Comparison of ENCODE assay signal across 9 mouse cellular contexts in genomic region chr15:88555476-88555875, GRCm38 (mm10). TPM values are rescaled to one million over a fixed set of nuclear protein-coding genes. Genes with fewer than 3 reads are reported as not detected.
A peak's percentile ranks its signal among the peaks of the same experiment; 100 is the strongest.
DNase-seq lines count a peak whose midpoint lies in the region; ATAC-seq and TF ChIP-seq lines count a peak whose summit lies in the region.
"Had no signal": no experiment of that assay in that cellular context is flagged by ENCODE, and none has a peak within 500 bp of the region (broad histone marks: within the 10 kb centered on the region; RNA-seq: fewer than 3 reads in every experiment).

No protein-coding gene starts in this region.

- no peak for TF ChIP-seq POLR2A in CH12.LX (IDR thresholded peaks at IDR 0.05; ENCODE audit: low read depth, low read length)

- in situ Hi-C loops in CH12.LX (cut with MboI; ENCODE audit: low pct_ligation_motif_present, low pct_unique_long_range_greater_than_20kb, low sequenced_read_pairs): no loop called here

- no peak for TF ChIP-seq EP300 in CH12.LX (IDR thresholded peaks at IDR 0.05; ENCODE audit: low read length)

- 18% methylated on average over 8 of the region's 8 CpGs for WGBS in intestine, embryonic 14.5 days
- 15% methylated on average over 8 of the region's 8 CpGs for WGBS in intestine, embryonic 15.5 days
- WGBS in embryonic facial prominence, embryonic 10.5 days: 23% methylated on average over 8 of the region's 8 CpGs
- WGBS in lung, embryonic 14.5 days: 17% methylated on average over 8 of the region's 8 CpGs

- peak; percentile 64 for TF ChIP-seq RAD21 in CH12.LX (IDR thresholded peaks at IDR 0.05; ENCODE audit: low read depth, low read length)

- dilution Hi-C loops in CH12.LX (cut with MboI; ENCODE audit: extremely low pct_ligation_motif_present, extremely low pct_unique_long_range_greater_than_20kb, low sequenced_read_pairs): no loop called here

- H3K9me3 ChIP-seq in intestine, embryonic 14.5 days (ENCODE audit: control insufficient read depth, low read length): no peaks in the 10 kb centered on the region
- no peaks in the 10 kb centered on the region for H3K9me3 ChIP-seq in intestine, embryonic 15.5 days
- no peaks in the 10 kb centered on the region for H3K9me3 ChIP-seq in CH12.LX (replicated peaks; ENCODE audit: low read length)
- no peaks in the 10 kb centered on the region for H3K9me3 ChIP-seq in embryonic facial prominence, embryonic 10.5 days
- H3K9me3 ChIP-seq in lung, embryonic 14.5 days (ENCODE audit: low read depth, low read length): no peaks in the 10 kb centered on the region
- H3K9me3 ChIP-seq: embryonic facial prominence, embryonic 15.5 days; limb, embryonic 13.5 days had no signal

- H3K4me2 ChIP-seq in intestine, embryonic 14.5 days (ENCODE audit: low read length): no peak overlapping the region
- no peak overlapping the region for H3K4me2 ChIP-seq in intestine, embryonic 15.5 days (replicated peaks)
- no peak overlapping the region for H3K4me2 ChIP-seq in CH12.LX (ENCODE audit: insufficient read depth, low read depth, poor library complexity, severe bottlenecking)
- no peak overlapping the region for H3K4me2 ChIP-seq in lung, embryonic 14.5 days
- H3K4me2 ChIP-seq: limb, embryonic 13.5 days had no signal

- no peak overlapping the region for H3K27ac ChIP-seq in intestine, embryonic 14.5 days (ENCODE audit: low read depth)
- H3K27ac ChIP-seq in intestine, embryonic 15.5 days: no peak overlapping the region
- no peak overlapping the region for H3K27ac ChIP-seq in CH12.LX (ENCODE audit: insufficient read depth, low read depth)
- H3K27ac ChIP-seq in embryonic facial prominence, embryonic 10.5 days (replicated peaks): no peak overlapping the region
- H3K27ac ChIP-seq in lung, embryonic 14.5 days (ENCODE audit: low read depth): no peak overlapping the region
- H3K27ac ChIP-seq: embryonic facial prominence, embryonic 15.5 days; limb, embryonic 13.5 days had no signal

- no peaks in the 10 kb centered on the region for H3K27me3 ChIP-seq in intestine, embryonic 14.5 days (replicated peaks; ENCODE audit: control insufficient read depth, insufficient read depth, low read length)
- no peaks in the 10 kb centered on the region for H3K27me3 ChIP-seq in intestine, embryonic 15.5 days (replicated peaks)
- H3K27me3 ChIP-seq in CH12.LX (replicated peaks): peaks cover 37% of the 10 kb centered on the region
- no peaks in the 10 kb centered on the region for H3K27me3 ChIP-seq in embryonic facial prominence, embryonic 10.5 days (replicated peaks; ENCODE audit: low read depth, poor library complexity, severe bottlenecking)
- no peaks in the 10 kb centered on the region for H3K27me3 ChIP-seq in lung, embryonic 14.5 days (ENCODE audit: insufficient read depth, low read length)
- H3K27me3 ChIP-seq: embryonic facial prominence, embryonic 15.5 days had no signal

- TF ChIP-seq CTCF in CH12.LX (conservative IDR thresholded peaks at IDR 0.05 in 1 of 2, IDR thresholded peaks at IDR 0.05 in 1 of 2; ENCODE audit: low read depth in 2 of 2, low read length in 2 of 2): peak; percentile 59 to 78; a peak in 3 of 4 replicates
- peak; percentile 79 for TF ChIP-seq CTCF in lung, embryonic 14.5 days (IDR thresholded peaks at IDR 0.05; ENCODE audit: low read depth)

- no peak for ATAC-seq in intestine, embryonic 14.5 days (replicated peaks; ENCODE audit: low FRiP score, low TSS enrichment, low read depth)
- no peak for ATAC-seq in intestine, embryonic 15.5 days
- ATAC-seq in lung, embryonic 14.5 days (ENCODE audit: insufficient read depth): no peak

- no peaks in the 10 kb centered on the region for H3K36me3 ChIP-seq in intestine, embryonic 14.5 days (ENCODE audit: control insufficient read depth, insufficient read depth, low read length)
- no peaks in the 10 kb centered on the region for H3K36me3 ChIP-seq in intestine, embryonic 15.5 days
- no peaks in the 10 kb centered on the region for H3K36me3 ChIP-seq in CH12.LX (replicated peaks in 1 of 2; ENCODE audit: control insufficient read depth in 1 of 2, insufficient read depth in 1 of 2, low read length in 1 of 2)
- H3K36me3 ChIP-seq in embryonic facial prominence, embryonic 10.5 days (replicated peaks): no peaks in the 10 kb centered on the region
- no peaks in the 10 kb centered on the region for H3K36me3 ChIP-seq in lung, embryonic 14.5 days (ENCODE audit: insufficient read depth)
- H3K36me3 ChIP-seq: embryonic facial prominence, embryonic 15.5 days; limb, embryonic 13.5 days had no signal

- no peaks in the 10 kb centered on the region for H3K79me2 ChIP-seq in CH12.LX (replicated peaks; ENCODE audit: control insufficient read depth, extremely low read depth, insufficient read depth, poor library complexity, severe bottlenecking)

- H3K4me3 ChIP-seq in intestine, embryonic 14.5 days (ENCODE audit: low read depth, low read length): no peak overlapping the region
- H3K4me3 ChIP-seq in intestine, embryonic 15.5 days (replicated peaks): no peak overlapping the region
- H3K4me3 ChIP-seq in CH12.LX (replicated peaks in 1 of 3; ENCODE audit: low read depth in 2 of 3, low read length in 2 of 3, poor library complexity in 1 of 3): no peak overlapping the region
- no peak overlapping the region for H3K4me3 ChIP-seq in embryonic facial prominence, embryonic 10.5 days
- H3K4me3 ChIP-seq in lung, embryonic 14.5 days (ENCODE audit: low read depth, low read length): no peak overlapping the region
- H3K4me3 ChIP-seq: embryonic facial prominence, embryonic 15.5 days; limb, embryonic 13.5 days had no signal

- peak; percentile 62 for DNase-seq in intestine, embryonic 14.5 days (ENCODE audit: low spot score)
- DNase-seq in CH12.LX (ENCODE audit: extremely low read depth) (peak; percentile 40), WW6 (ENCODE audit: low read depth, low spot score) (peak; percentile 13)
- DNase-seq in embryonic facial prominence, embryonic 10.5 days (ENCODE audit: low spot score): peak; percentile 54
- DNase-seq in lung, embryonic 14.5 days: peak; percentile 64
- DNase-seq in urinary bladder, postnatal 36 days (ENCODE audit: low spot score in 2 of 2): no peak

- H3K9ac ChIP-seq in intestine, embryonic 14.5 days (ENCODE audit: low read length): no peak overlapping the region
- H3K9ac ChIP-seq in intestine, embryonic 15.5 days: no peak overlapping the region
- H3K9ac ChIP-seq in CH12.LX (ENCODE audit: insufficient read depth, low read depth): no peak overlapping the region
- no peak overlapping the region for H3K9ac ChIP-seq in lung, embryonic 14.5 days
- H3K9ac ChIP-seq: embryonic facial prominence, embryonic 15.5 days; limb, embryonic 13.5 days had no signal

- no peaks in the 10 kb centered on the region for H3K4me1 ChIP-seq in intestine, embryonic 14.5 days (replicated peaks; ENCODE audit: control insufficient read depth, insufficient read depth, low read length)
- no peaks in the 10 kb centered on the region for H3K4me1 ChIP-seq in intestine, embryonic 15.5 days (replicated peaks)
- H3K4me1 ChIP-seq in CH12.LX (ENCODE audit: control insufficient read depth in 1 of 2, insufficient read depth in 2 of 2): no peaks in the 10 kb centered on the region
- peaks cover 7% of the 10 kb centered on the region for H3K4me1 ChIP-seq in embryonic facial prominence, embryonic 10.5 days
- no peaks in the 10 kb centered on the region for H3K4me1 ChIP-seq in lung, embryonic 14.5 days (ENCODE audit: insufficient read depth)

TF ChIP-seq in CH12.LX, 34 proteins besides CTCF, POLR2A, EP300 and RAD21:
- TF ChIP-seq NELFE (IDR thresholded peaks at IDR 0.05; ENCODE audit: low read depth, low read length): 0 out of 2 replicates have a peak, but pooled peaks have one; percentile 24
- no peak for TF ChIP-seq MEF2A (IDR thresholded peaks at IDR 0.05; ENCODE audit: borderline replicate concordance, low read depth, low read length)
- TF ChIP-seq SMC3 (IDR thresholded peaks at IDR 0.05; ENCODE audit: low read depth, low read length): peak; percentile 61

RNA-seq across cellular contexts. Expression of gene Zdhhc25, which starts 44.6 kb away (rescaled TPM):
- not detected in 2 replicates for polyA plus RNA-seq in intestine, embryonic 14.5 days (2014; fragmentation: Nextera tagmentation; extraction: Ambion mirVana)
- not detected in 2 replicates for polyA plus RNA-seq in intestine, embryonic 15.5 days (2015; fragmentation: Nextera tagmentation; extraction: Ambion mirVana)
- not detected in 2 replicates for total RNA-seq in CH12.LX (2012; rRNA removed)
- total RNA-seq in CH12.LX (2014; rRNA removed): not detected in 2 replicates
- polyA plus RNA-seq in CH12.LX (2012; ENCODE audit: insufficient read length, low read depth): not detected in 2 replicates
- polyA plus RNA-seq in embryonic facial prominence, embryonic 10.5 days (2016; fragmentation: Nextera tagmentation; extraction: Ambion mirVana): not detected in 2 replicates
- polyA plus RNA-seq in lung, embryonic 14.5 days (2014; fragmentation: Nextera tagmentation; extraction: Ambion mirVana): not detected in 2 replicates
- polyA plus RNA-seq: embryonic facial prominence, embryonic 15.5 days; limb, embryonic 13.5 days had no signal

Comparison
In these comparisons a context has a peak if more than half of its experiments do, and no peak if none do; other contexts are left out.
1. DNase-seq: peak in intestine, embryonic 14.5 days (single experiment), CH12.LX (single experiment), WW6 (single experiment), embryonic facial prominence, embryonic 10.5 days (single experiment) and lung, embryonic 14.5 days (single experiment); none in urinary bladder, postnatal 36 days (0 of 2).